Mouse (Mus musculus): ENCODE data around the gene Mrpl23.

Mrpl23 gene

DNA sequence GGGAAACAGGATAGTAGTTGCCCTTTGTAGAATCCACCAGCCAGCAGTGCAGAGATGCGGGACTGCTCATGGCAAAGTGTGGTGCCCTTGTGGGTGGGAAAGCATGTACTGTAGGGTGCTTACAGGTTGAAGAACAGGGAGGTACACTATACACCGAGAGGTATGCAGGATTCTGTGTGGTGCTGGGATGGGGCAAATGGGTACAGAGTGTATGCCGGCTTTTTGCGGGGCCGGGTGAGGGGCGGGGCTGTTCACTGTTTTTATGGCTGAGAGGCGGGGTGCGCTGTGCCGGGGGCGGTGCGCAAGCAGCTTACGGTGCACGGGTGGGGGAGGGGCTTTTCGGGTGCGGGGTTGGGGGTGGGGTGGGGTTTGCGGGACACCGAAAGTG, at the start of gene Mrpl23:
Gene Mrpl23 (plus strand): TSS at position 16 of the 388 bp plus-strand sequence.
- no peak for DNase-seq (ENCODE audit: low spot score)

DNA sequence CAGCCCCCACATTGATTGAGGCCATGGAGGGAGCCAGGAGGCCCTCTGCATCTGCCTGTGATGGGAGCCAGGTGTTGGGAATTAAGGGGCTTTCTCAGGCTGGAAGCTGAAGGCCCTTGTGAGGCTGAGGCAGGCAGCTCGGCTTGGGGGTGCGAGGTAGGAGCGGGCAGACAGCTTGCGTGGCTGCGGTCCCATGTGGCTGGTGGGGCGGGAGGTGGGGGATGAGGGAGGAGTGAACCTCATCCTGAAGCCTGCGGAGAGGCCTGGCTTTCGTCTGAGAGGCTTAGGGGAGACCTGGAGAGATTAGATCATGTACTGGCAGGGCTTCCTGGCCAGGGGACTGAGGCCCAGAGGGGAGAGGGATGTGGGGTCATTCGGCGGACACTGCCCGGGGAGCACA, 49.4 kb upstream of the Mrpl23 start:
- DNase-seq (ENCODE audit: low spot score) = no peak

DNA sequence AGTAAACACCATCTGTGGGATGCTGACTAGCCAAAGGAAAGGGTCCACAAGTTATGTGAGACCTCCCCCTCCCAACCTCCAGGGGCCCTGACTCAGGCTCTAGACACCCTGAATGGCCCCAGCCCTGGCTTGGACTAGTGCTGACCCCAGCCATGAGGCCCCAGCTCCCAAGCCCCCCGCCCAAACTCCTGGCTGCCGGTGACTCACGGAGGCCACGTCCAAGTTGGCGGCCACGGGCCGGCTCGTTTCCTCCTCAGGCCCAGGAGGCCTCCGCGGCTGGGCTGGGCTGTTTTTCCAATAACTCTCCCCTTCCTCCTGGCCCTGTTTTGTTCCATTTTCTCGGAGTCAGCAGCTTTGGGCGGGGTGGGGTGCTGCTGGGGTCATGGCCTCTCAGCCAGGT, 47.7 kb upstream of the Mrpl23 start:
- DNase-seq (ENCODE audit: low spot score) = no peak

- DNase-seq (ENCODE audit: low spot score) = no peak
Observed at GRCm38 (mm10) chr7:142486751-142487162, 45.7 kb upstream of the Mrpl23 start.

DNA sequence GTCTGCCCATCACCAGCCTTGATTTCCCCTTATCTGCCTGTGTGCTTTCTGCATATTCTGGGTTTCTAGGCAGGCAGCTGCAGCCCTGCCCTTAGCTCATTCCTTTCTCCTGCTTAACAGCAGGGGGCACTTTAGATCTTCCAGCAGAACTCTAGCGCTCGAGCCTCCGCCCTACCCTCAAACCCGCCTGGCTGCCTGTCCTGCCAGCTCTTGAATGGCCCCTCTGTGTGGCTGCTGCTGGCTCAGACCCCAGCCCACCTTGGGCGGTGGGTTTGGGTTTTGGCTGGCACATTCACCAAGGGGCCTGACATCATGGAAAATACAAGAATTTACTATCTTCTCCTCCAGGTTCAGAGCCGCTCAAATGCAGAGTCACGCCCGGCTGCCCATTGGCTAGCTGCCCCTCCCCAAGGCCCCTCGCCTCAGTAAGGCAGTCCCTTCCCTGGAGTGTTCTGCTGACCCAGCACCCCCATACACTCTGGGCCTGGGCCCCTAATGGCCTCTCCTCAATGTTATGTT, 45.1 kb upstream of the Mrpl23 start:
- peak; percentile 83 for DNase-seq (ENCODE audit: low spot score)

DNA sequence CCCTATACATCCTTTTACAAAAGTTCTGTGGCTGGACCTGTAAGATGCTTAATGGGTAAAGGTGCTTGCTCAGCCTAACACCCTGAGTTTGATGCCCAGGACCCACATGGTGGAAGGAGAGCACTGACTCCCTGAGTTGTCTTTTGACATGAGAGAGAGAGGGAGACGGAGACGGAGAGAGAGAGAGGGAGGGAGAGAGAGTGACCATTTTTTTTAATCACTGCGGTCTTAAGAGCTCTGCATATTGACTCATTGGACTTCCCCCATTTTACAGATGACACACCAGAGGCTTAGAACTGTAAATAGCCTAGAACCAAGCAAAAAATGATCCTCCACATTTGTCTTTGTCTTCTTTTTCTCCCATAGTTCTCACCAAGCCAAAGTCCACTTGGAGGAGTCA, 44.4 kb upstream of the Mrpl23 start:
- DNase-seq (ENCODE audit: low spot score) = no peak

DNA sequence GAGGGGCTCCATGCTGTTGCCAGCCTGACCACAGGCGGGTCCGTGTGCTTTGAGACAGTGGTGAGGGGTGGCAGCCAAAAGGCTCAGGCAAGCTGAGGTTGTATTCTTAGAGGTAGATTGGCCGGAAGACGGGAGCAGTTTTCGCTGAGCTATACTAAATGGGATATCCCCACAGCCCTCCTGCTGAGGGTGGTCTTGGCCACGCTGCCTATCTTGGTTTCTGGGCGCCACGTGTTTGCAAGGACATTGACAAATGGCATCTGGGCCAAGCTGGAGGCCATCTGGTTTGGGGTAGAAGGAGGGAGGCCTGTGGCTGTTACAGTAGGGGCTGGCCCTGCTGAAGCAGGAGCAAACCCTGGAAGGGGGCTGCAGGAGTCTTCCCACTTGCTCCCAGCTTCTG, 39.0 kb upstream of the Mrpl23 start:
- no peak for DNase-seq (ENCODE audit: low spot score)

- DNase-seq (ENCODE audit: low spot score) = no peak
Observed at GRCm38 (mm10) chr7:142496158-142496557, 36.3 kb upstream of the Mrpl23 start.

GRCm38 (mm10) chr7:142496800-142497199, 35.7 kb upstream of the Mrpl23 start:
- DNase-seq (ENCODE audit: low spot score) = no peak

DNA sequence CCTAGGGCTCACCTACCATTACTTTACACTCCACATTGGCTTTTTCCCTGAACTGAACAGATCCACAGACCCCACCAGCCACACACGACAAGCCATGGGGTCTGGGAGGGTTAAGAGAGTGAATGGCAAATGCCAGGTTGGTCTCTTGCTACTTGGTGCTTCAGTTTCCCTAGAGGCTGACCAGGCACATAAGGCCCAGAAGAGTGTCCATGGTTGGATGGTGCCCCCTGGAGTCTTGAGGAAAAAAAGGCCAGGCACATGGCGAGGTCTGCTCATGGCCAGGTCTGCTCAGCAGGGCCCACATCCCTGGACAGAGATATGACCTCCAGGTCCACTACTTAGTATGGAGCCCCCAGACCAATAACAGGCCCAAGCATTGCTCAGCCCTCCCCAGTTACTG, 34.7 kb upstream of the Mrpl23 start:
- DNase-seq (ENCODE audit: low spot score) = no peak

- no peak for DNase-seq (ENCODE audit: low spot score)
Observed at GRCm38 (mm10) chr7:142498575-142498974, 33.9 kb upstream of the Mrpl23 start, which contains the start of gene Tnnt3. Gene Tnnt3, plus strand, starts transcription at chr7:142498836.

DNA sequence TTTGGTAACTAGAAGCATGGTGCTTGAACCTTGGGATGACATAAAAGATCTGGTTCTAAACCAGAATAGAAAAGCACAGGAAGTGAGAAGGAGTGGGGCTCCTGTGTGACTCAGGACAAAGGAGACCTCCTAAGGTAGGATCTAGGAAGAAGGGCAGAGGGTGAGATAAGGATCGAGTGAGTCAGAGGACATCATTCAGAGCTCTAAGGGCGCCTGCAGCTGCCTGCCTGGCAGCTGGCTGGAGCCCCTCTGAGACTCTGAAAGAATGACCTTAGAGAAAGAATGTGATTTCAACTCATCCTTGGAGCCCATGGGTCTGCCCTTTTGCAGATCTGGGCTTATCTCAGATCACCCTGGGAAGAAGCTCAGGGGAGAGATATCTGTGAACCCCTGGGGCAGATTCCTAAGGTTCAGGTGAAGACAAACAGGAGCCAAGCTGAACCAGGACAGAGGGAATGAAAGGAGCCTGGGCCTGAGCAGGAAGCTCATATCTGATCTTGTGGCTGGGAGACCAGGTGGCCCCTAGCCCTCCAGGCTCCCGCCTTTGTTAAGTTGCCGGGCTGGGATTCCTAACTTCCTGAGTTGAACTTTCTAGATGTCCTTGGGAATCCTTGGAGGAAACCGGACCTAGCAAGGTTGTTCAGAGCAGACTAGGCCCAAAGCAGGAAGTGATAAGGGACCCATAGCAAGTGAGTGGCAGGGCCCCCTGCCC, 33.3 kb upstream of the Mrpl23 start:
- no peak for DNase-seq (ENCODE audit: low spot score)

DNA sequence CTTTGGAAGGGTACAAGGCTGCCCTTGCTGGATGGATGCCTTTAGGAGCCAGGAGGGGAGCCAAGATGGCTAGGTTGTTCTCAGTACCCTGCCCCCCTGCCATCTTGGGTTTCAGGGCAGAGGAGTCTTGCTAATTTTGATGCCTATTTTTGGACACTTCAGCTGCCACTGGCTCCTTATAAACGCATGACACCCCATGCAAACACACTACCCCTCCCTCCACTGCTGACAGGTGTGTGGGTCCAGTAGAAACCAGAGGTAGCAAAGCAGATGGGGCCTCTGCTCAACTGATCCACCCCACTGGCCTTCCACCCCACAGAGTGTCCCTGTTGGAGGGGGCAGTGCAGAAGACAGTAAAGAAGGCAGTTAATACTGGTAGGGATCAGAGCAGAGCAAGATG, 32.5 kb upstream of the Mrpl23 start:
- DNase-seq (ENCODE audit: low spot score) = no peak

- DNase-seq (ENCODE audit: low spot score) = no peak
Observed at GRCm38 (mm10) chr7:142503206-142503605, 29.3 kb upstream of the Mrpl23 start.

- no peak for DNase-seq (ENCODE audit: low spot score)
Observed at GRCm38 (mm10) chr7:142505942-142506341, 26.5 kb upstream of the Mrpl23 start.

DNA sequence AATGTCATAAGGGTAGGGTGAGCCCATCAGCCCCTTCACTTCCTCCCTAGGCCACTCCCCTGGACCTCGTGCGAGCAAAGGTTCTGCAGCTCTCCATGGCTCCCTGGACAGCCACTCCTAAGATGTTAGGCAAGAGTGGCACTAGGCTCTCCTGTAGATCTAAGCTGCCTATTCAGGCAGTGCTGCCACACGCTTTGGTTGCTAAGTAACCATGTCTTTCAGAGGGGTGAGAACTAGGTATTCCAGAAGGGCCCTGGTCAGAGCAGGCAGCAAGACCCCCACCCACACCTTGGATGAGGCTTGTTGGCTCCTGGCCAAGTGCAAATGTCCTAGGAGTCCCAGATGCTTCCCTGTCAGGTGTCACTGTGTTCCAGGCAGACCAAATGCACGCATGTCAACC, 26.0 kb upstream of the Mrpl23 start:
- DNase-seq (ENCODE audit: low spot score) = peak; percentile 34

DNA sequence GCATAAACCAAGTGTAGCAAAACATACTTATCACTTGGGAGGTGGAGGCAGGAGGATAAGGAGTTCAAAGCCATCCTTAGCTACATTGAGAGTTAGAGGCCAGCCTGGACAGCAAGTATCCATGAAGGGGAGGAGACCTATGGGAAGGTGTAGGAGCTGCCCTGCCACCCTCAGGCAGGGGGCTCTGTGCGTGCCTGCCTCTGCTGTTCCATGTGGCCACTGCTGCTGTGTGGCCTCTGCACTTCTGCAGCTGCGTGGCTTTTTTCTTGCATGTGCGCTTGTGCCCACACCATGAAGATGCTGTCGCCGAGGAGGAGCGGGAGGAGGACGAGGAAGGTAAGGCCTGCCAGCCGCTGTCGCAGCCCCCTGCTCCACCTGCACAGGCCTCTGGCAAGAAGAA, 25.0 kb upstream of the Mrpl23 start:
- no peak for DNase-seq (ENCODE audit: low spot score)

DNA sequence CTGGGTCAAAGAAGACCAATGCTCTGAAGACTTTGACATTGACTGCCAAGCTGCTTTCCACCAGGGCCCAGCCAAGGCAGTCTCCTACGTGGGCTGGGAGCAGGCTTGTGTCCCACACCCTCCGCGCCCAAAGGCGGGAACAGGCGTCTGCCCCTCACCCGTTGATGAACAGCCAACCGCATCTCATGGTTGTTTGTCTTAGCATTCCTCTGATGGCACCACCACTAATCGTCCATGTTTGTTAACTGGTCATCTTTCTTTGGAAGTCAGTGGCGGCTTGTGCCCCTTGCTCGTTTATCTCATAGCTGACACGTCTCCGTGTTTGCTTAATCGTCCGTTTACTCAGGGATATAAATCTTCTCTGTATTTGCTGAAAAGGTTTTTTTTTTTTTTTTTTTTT, 23.0 kb upstream of the Mrpl23 start:
- DNase-seq (ENCODE audit: low spot score) = no peak

DNA sequence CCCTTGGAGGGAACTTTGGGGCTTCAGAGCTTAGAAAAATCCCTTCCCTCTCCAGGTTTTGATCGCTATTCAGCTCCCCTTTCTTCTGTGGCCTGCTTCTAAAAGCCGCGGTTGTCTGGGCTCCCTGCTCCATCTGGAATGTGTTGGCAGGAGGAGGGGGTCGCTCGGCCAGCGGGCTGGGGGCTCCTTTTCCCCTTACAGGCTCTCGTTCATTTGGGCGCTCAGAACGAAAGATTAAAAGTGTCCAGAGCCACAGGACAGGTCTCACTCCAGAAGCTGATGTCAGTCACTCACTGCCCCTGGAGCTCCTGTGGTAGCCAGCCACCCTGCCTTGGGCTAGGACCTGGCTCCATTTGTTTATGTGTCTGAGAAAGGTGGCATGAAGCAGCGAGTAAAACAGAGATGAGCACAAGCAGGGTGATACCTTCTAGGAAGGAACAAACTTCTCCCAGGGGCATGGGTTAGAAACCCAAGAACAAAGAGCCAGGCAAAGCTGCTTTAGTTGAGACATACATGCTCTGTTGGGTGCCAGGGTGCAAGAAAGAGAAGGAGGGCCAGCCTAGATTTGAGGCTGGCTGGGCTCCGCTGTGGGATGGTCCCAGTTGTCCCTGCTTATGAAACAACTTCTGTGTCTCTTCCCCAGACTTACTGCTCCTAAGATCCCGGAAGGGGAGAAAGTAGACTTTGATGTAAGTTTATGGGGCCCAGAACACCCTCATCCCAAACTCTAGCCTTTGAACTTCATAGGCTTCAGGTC, 22.3 kb upstream of the Mrpl23 start:
- peak; percentile 26 for DNase-seq (ENCODE audit: low spot score)

GRCm38 (mm10) chr7:142514048-142514447, 18.4 kb upstream of the Mrpl23 start:
- DNase-seq (ENCODE audit: low spot score) = no peak

DNA sequence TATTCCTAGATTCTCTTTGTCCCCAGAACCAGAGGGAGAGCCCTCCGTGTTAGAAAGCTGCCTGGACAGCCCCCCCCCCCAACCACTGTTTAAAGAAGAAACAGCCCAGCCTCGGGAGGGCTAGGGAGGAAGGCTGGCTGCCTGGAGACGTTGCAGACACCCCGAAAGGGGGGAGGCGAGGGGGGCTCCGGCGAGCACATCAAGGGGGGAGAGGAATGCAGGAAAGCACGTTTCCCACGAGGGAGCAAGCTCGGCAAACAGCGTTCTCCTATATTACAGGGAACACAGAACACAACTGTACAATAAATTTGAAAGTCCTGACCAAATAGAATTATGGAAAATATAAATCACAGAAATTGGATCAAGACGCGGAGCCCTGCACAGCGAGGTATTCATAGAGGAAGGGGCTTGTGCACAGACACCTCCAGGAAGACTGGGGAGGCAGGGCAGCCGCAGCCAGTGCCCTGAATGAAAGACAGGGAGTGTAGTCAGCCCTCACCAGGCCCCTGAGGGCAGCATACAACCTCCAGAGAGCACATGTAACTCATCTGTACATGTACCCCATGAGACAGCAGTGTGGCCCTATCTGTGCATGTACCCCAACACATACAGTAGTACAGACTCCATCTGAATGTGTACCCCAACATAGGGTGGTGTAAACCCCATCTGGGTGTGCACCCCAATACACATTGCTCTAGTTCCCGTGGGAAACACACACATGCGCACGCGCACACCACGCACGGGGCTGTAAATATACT, 16.1 kb upstream of the Mrpl23 start:
- no peak for DNase-seq (ENCODE audit: low spot score)

GRCm38 (mm10) chr7:142517531-142517930, 15.0 kb upstream of the Mrpl23 start:
- no peak for DNase-seq (ENCODE audit: low spot score)

DNA sequence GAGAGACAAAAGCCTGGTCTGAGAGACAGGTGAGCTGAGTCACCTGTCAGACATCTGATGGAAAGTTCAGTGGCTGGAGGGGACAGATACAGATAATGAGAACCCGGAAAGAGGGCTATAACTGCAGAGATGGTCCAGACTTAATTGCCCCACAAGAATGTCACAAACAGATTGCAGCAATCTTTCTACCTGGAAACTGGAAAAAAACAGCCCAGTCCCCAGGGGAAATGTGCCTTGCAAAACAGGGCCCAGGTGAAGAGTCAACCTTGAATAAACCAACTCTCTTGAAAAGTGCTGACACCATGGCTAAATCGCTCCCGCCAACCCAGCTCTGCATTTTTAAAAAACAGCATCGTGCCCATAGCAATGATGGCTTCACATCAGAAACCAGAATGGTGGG, 12.2 kb upstream of the Mrpl23 start:
- DNase-seq (ENCODE audit: low spot score) = no peak
